ENCODE assay signal across 5 mouse cellular contexts in genomic region chr12:32455231-32455630, GRCm38 (mm10).
DNase-seq lines count a peak whose midpoint lies in the region; ATAC-seq lines count a peak whose summit lies in the region.
"Not testable (repeated sequence)": the region's sequence is repeated elsewhere in the genome, so short reads cannot be mapped to it uniquely, and the experiment has no call there.

No protein-coding gene starts in this region.

- DNase-seq in Muller cell, postnatal 12 days (ENCODE audit: inconsistent ontology term) = peak; percentile 65
- peak; percentile 89 for DNase-seq in embryo, embryonic 10.5 days (ENCODE audit: low spot score)
- peak; percentile 52 for DNase-seq in hindbrain, embryonic 11.5 days (ENCODE audit: low spot score)
- DNase-seq in midbrain, embryonic 11.5 days (ENCODE audit: low spot score, missing footprints) = peak; percentile 95
- peak; percentile 85 for DNase-seq in neural tube, embryonic 11.5 days (ENCODE audit: low spot score)

- not testable (repeated sequence) for H3K27me3 ChIP-seq in hindbrain, embryonic 11.5 days (ENCODE audit: control insufficient read depth, insufficient read depth, low read length); midbrain, embryonic 11.5 days (ENCODE audit: control insufficient read depth, insufficient read depth, low read length); neural tube, embryonic 11.5 days (ENCODE audit: control insufficient read depth, insufficient read depth, low read length)

- 90% methylated on average over 3 of the region's 3 CpGs for WGBS in hindbrain, embryonic 11.5 days
- 87% methylated on average over 3 of the region's 3 CpGs for whole genome bisulfite sequencing in midbrain, embryonic 11.5 days
- WGBS in neural tube, embryonic 11.5 days = 90% methylated on average over 3 of the region's 3 CpGs

- not testable (repeated sequence) for H3K4me3 ChIP-seq in hindbrain, embryonic 11.5 days (ENCODE audit: low read depth, low read length); midbrain, embryonic 11.5 days (ENCODE audit: low read depth, low read length); neural tube, embryonic 11.5 days (ENCODE audit: low read depth, low read length)

- H3K9me3 ChIP-seq in hindbrain, embryonic 11.5 days (ENCODE audit: control insufficient read depth, low read length); midbrain, embryonic 11.5 days (ENCODE audit: control insufficient read depth, low read length); neural tube, embryonic 11.5 days (ENCODE audit: control insufficient read depth, low read length): not testable (repeated sequence)

- not testable (repeated sequence) for H3K27ac ChIP-seq in hindbrain, embryonic 11.5 days (ENCODE audit: low read depth, low read length); midbrain, embryonic 11.5 days (ENCODE audit: low read depth, low read length); neural tube, embryonic 11.5 days (ENCODE audit: low read depth, low read length)

- H3K9ac ChIP-seq in hindbrain, embryonic 11.5 days (ENCODE audit: low read depth, low read length); midbrain, embryonic 11.5 days (ENCODE audit: low read length); neural tube, embryonic 11.5 days (ENCODE audit: low read length): not testable (repeated sequence)

- H3K4me1 ChIP-seq in hindbrain, embryonic 11.5 days (replicated peaks; ENCODE audit: control insufficient read depth, insufficient read depth, low read length); midbrain, embryonic 11.5 days (ENCODE audit: control insufficient read depth, insufficient read depth, low read length); neural tube, embryonic 11.5 days (ENCODE audit: control insufficient read depth, insufficient read depth, low read length): not testable (repeated sequence)

- not testable (repeated sequence) for H3K36me3 ChIP-seq in hindbrain, embryonic 11.5 days (ENCODE audit: control insufficient read depth, insufficient read depth, low read length); midbrain, embryonic 11.5 days (ENCODE audit: control insufficient read depth, insufficient read depth, low read length); neural tube, embryonic 11.5 days (ENCODE audit: control insufficient read depth, insufficient read depth, low read length)

- H3K4me2 ChIP-seq in hindbrain, embryonic 11.5 days (replicated peaks; ENCODE audit: low read depth, low read length); midbrain, embryonic 11.5 days; neural tube, embryonic 11.5 days (ENCODE audit: low read depth): not testable (repeated sequence)

- ATAC-seq in hindbrain, embryonic 11.5 days (ENCODE audit: low FRiP score); midbrain, embryonic 11.5 days (ENCODE audit: low FRiP score); neural tube, embryonic 11.5 days (ENCODE audit: insufficient read depth, low FRiP score, low TSS enrichment): not testable (repeated sequence)
